Mouse (Mus musculus): ENCODE results near the gene Pafah1b3.
A peak's percentile ranks its signal among the peaks of the same experiment; 100 is the strongest.
"Not testable (repeated sequence)": the region's sequence is repeated elsewhere in the genome, so short reads cannot be mapped to it uniquely, and the experiment has no call there.

Pafah1b3 gene

GRCm38 (mm10) chr7:25267301-25267750 is 30.5 kb downstream of the Pafah1b3 start, which contains the start of gene Cic:
TSS of gene Cic (plus strand) at chr7:25267704.
- DNase-seq, result peak; percentile 96 to 99

GRCm38 (mm10) chr7:25266180-25266962 is 31.4 kb downstream of the Pafah1b3 start:
- no peak for DNase-seq

- not testable (repeated sequence) for DNase-seq
These were observed 32.0 kb downstream of the Pafah1b3 start for GRCm38 (mm10) chr7:25265743-25266142.

GRCm38 (mm10) chr7:25263968-25264870 is 33.6 kb downstream of the Pafah1b3 start:
- DNase-seq, result no peak

- DNase-seq, result no peak
These were observed 35.9 kb downstream of the Pafah1b3 start for GRCm38 (mm10) chr7:25261896-25262295.

GRCm38 (mm10) chr7:25251822-25252221 is 46.0 kb downstream of the Pafah1b3 start:
- no peak for DNase-seq

- DNase-seq, result peak; percentile 30 to 62
These were observed 46.6 kb downstream of the Pafah1b3 start for GRCm38 (mm10) chr7:25251071-25251791.

- DNase-seq, result peak; percentile 87 to 88
These were observed 47.4 kb downstream of the Pafah1b3 start, which contains the start of gene Erf for GRCm38 (mm10) chr7:25250141-25250972. TSS of gene Erf (minus strand) at chr7:25250761.

- DNase-seq, result peak; percentile 66 to 76
These were observed 48.3 kb downstream of the Pafah1b3 start for GRCm38 (mm10) chr7:25249314-25250140.

GRCm38 (mm10) chr7:25248846-25249313 is 48.9 kb downstream of the Pafah1b3 start:
- no peak for DNase-seq

- peak; percentile 26 to 35 for DNase-seq
These were observed 49.7 kb downstream of the Pafah1b3 start for GRCm38 (mm10) chr7:25248018-25248647.

GRCm38 (mm10) chr7:25247498-25247897 is 50.3 kb downstream of the Pafah1b3 start:
- no peak for DNase-seq

GRCm38 (mm10) chr7:25246759-25247137 is 51.0 kb downstream of the Pafah1b3 start:
- no peak for DNase-seq

- DNase-seq, result no peak
These were observed 51.6 kb downstream of the Pafah1b3 start for GRCm38 (mm10) chr7:25246079-25246758.
